Mouse (Mus musculus) heart, postnatal 0 days (tissue): ENCODE measurements around the gene Hoxb5. TPM values are rescaled to one million over a fixed set of nuclear protein-coding genes. Genes with fewer than 3 reads are reported as not detected.
A peak's percentile ranks its signal among the peaks of the same experiment; 100 is the strongest.

Experiments
- ATAC-seq: fragments of 200-750 bp; cut with Nextera tagmentation; 2 replicates; pipeline ENCODE4 v1.8.0; 2017; ENCODE audit warnings: low read depth, moderate number of reproducible peaks, moderate library complexity; ENCODE audit not compliant: insufficient read depth
- DNase-seq: peaks from one replicate; pipeline ENCODE4 v3.0.0-alpha.2; 2016; ENCODE audit warnings: low spot score
- H3K27ac ChIP-seq: fragments of 300-500 bp; sonication (generic); 2 replicates; pipeline ENCODE4 v1.5.1; 2014; ENCODE audit warnings: low read depth, mild to moderate bottlenecking
- H3K27me3 ChIP-seq: fragments of 300-500 bp; sonication (generic); 2 replicates; pipeline ENCODE4 v1.6.1; 2014; ENCODE audit warnings: low read length, mixed read lengths; ENCODE audit not compliant: control insufficient read depth, insufficient read depth
- H3K36me3 ChIP-seq: fragments of 300-500 bp; sonication (generic); replicated peaks from 2 replicates; pipeline ENCODE4 v1.6.1; 2014; ENCODE audit warnings: low read length, mixed read lengths; ENCODE audit not compliant: control insufficient read depth, insufficient read depth
- H3K4me1 ChIP-seq: fragments of 300-500 bp; sonication (generic); 2 replicates; pipeline ENCODE4 v1.6.1; 2014; ENCODE audit warnings: antibody characterized with exemption; ENCODE audit not compliant: control insufficient read depth, insufficient read depth
- H3K4me2 ChIP-seq: fragments of 300-500 bp; sonication (generic); 2 replicates; pipeline ENCODE4 v1.6.1; 2014; ENCODE audit warnings: low read depth, mild to moderate bottlenecking, low read length, moderate library complexity
- H3K4me3 ChIP-seq: fragments of 300-500 bp; sonication (generic); 2 replicates; pipeline ENCODE4 v1.5.1; 2014; ENCODE audit warnings: low read depth, low read length
- H3K9ac ChIP-seq: fragments of 300-500 bp; sonication (generic); replicated peaks from 2 replicates; pipeline ENCODE4 v1.6.1; 2014; ENCODE audit warnings: low read depth, low read length, mixed read lengths
- H3K9me3 ChIP-seq: fragments of 300-500 bp; sonication (generic); replicated peaks from 2 replicates; pipeline ENCODE4 v1.6.1; 2016; ENCODE audit warnings: low read length; ENCODE audit not compliant: control insufficient read depth
- CTCF ChIP-seq: IDR thresholded peaks from 2 replicates; pipeline ENCODE4 v1.5.1; 2016; ENCODE audit warnings: antibody characterized with exemption, control low read depth, low read depth
- EP300 ChIP-seq: IDR thresholded peaks from 2 replicates; pipeline ENCODE4 v1.6.1; 2016; ENCODE audit warnings: antibody characterized with exemption, low read depth
- WGBS: fragments of 180-500 bp; shearing (Covaris S2); extraction: QIAGEN DNeasy Blood & Tissue Kit; methylation state at CpG from one replicate; pipeline ENCODE4 v1.1.7; 2014; 5-methylcytosine and 5-hydroxymethylcytosine counted together
- microRNA counts: library from miRNA; unstranded; fragments of <30 nt; microRNA quantifications from one replicate; lab custom pipeline; 2015
- microRNA-seq: library from miRNA; unstranded; fragments of <30 nt; microRNA quantifications from one replicate; pipeline ENCODE4, GENCODE M21; 2016
- polyA plus RNA-seq: library from polyadenylated mRNA; unstranded; fragments of >200 nt; fragmentation: Nextera tagmentation; extraction: Ambion mirVana; gene quantifications from 2 replicates; pipeline ENCODE4 v1.2.1, GENCODE M21; 2015
- total RNA-seq: library from RNA; depleted of rRNA; stranded (reverse); fragments of >200 nt; gene quantifications from 2 replicates; pipeline ENCODE4 v1.2.3, GENCODE M21; 2014; ENCODE audit warnings: low replicate concordance; rRNA removed

The Hoxb5 gene
- total and polyA plus RNA-seq, 2 experiments from 2014 or later = 0.08 to 0.19 TPM

GRCm38 (mm10) chr11:96354376-96354775 lies 51.2 kb downstream of the Hoxb5 start:
- Histone ChIP-seq H3K36me3 (no peaks in the 10 kb centered on the region), H3K4me3 (peak overlapping the region; percentile 46), H3K4me1 (no peaks in the 10 kb centered on the region), H3K9me3 (no peaks in the 10 kb centered on the region), H3K9ac (no peak overlapping the region), H3K4me2 (peak overlapping the region; percentile 49), H3K27me3 (peaks cover 90% of the 10 kb centered on the region), H3K27ac (peak overlapping the region; percentile 5; the same call in 1 of the 2 replicates)
- no peak for TF ChIP-seq CTCF
- TF ChIP-seq EP300 = no peak
- WGBS = 2% methylated on average over 25 of the region's 25 CpGs
- no peak for DNase-seq
- no peak for ATAC-seq

GRCm38 (mm10) chr11:96354801-96355311 lies 51.7 kb downstream of the Hoxb5 start:
- ATAC-seq = no peak
- WGBS = 16% methylated on average over 9 of the region's 9 CpGs
- H3K27ac ChIP-seq = peak overlapping the region; percentile 5; the same call in 1 of the 2 replicates
- peak overlapping the region; percentile 46 for H3K4me3 ChIP-seq
- no peaks in the 10 kb centered on the region for H3K9me3 ChIP-seq
- peaks cover 90% of the 10 kb centered on the region for H3K27me3 ChIP-seq
- H3K9ac ChIP-seq = no peak overlapping the region
- no peaks in the 10 kb centered on the region for H3K36me3 ChIP-seq
- TF ChIP-seq EP300 (no peak), CTCF (no peak)
- H3K4me1 ChIP-seq = no peaks in the 10 kb centered on the region
- no peak for DNase-seq
- H3K4me2 ChIP-seq = peak overlapping the region; percentile 49

MicroRNAs encoded within 50 kb of the gene (microRNA counts, 519-probe panel; counts per million panel counts)
- microRNA mmu-miR-10a (lab: Ali Mortazavi, UCI) (3,314 counts per million, percentile 37 among the panel's probes with 10 or more counts), microRNA mmu-miR-196a (lab: Ali Mortazavi, UCI) (2,535 counts per million, percentile 28 among the panel's probes with 10 or more counts)

Small RNA genes lying within 50 kb of the gene (microRNA-seq; reads per million reads assigned to microRNA genes)
- gene Mir10a = 1,156 reads per million, percentile 80 among the genes with 10 or more reads in this experiment
- gene Mir196a-1 = not detected

Other genes starting within 250 kb of the Hoxb5 start
- 42.4 and 44.4 TPM in 2 replicates for gene Ube2z, start 237.9 kb upstream of the Hoxb5 start, total RNA-seq
- gene Ube2z, start 237.9 kb upstream of the Hoxb5 start, polyA plus RNA-seq = 19.3 and 20.0 TPM in 2 replicates
- 4,197 and 4,922 TPM in 2 replicates for gene Atp5g1, start 227.7 kb upstream of the Hoxb5 start, total RNA-seq
- gene Atp5g1, start 227.7 kb upstream of the Hoxb5 start, polyA plus RNA-seq = 4,840 and 4,941 TPM in 2 replicates
- not detected in 2 replicates for gene Calcoco2, start 191.4 kb upstream of the Hoxb5 start, total RNA-seq
- gene Calcoco2, start 191.4 kb upstream of the Hoxb5 start, polyA plus RNA-seq = not detected in 2 replicates
- gene Ttll6, start 169.6 kb upstream of the Hoxb5 start, total RNA-seq = not detected in 2 replicates
- gene Ttll6, start 169.6 kb upstream of the Hoxb5 start, polyA plus RNA-seq = not detected in 2 replicates
- not detected in 2 replicates for gene Hoxb13, start 109.0 kb upstream of the Hoxb5 start, total RNA-seq
- not detected in 2 replicates for gene Hoxb13, start 109.0 kb upstream of the Hoxb5 start, polyA plus RNA-seq
- not detected in 2 replicates for gene Hoxb9, start 31.9 kb upstream of the Hoxb5 start, total RNA-seq
- gene Hoxb9, start 31.9 kb upstream of the Hoxb5 start, polyA plus RNA-seq = not detected in 2 replicates
- not detected in 2 replicates for gene Hoxb8, start 21.4 kb upstream of the Hoxb5 start, total RNA-seq
- gene Hoxb8, start 21.4 kb upstream of the Hoxb5 start, polyA plus RNA-seq = not detected in 2 replicates
- not detected in 2 replicates for gene Hoxb7, start 16.7 kb upstream of the Hoxb5 start, total RNA-seq
- 0.20 TPM in 1 of 2 replicates, not detected in the other for gene Hoxb7, start 16.7 kb upstream of the Hoxb5 start, polyA plus RNA-seq
- not detected in 2 replicates for gene Hoxb6, start 10.9 kb upstream of the Hoxb5 start, total RNA-seq
- not detected in 2 replicates for gene Hoxb6, start 10.9 kb upstream of the Hoxb5 start, polyA plus RNA-seq
- gene Hoxb4, start 14.9 kb downstream of the Hoxb5 start, total RNA-seq = 0.39 and 2.3 TPM in 2 replicates
- gene Hoxb4, start 14.9 kb downstream of the Hoxb5 start, polyA plus RNA-seq = 0.19 and 0.25 TPM in 2 replicates
- gene Hoxb3, start 20.0 kb downstream of the Hoxb5 start, total RNA-seq = 0.08 and 0.66 TPM in 2 replicates
- gene Hoxb3, start 20.0 kb downstream of the Hoxb5 start, polyA plus RNA-seq = 0.15 and 0.32 TPM in 2 replicates
- gene Hoxb2, start 47.2 kb downstream of the Hoxb5 start, total RNA-seq = 1.9 and 3.2 TPM in 2 replicates
- 0.97 and 1.8 TPM in 2 replicates for gene Hoxb2, start 47.2 kb downstream of the Hoxb5 start, polyA plus RNA-seq
- not detected in 2 replicates for gene Hoxb1, start 62.4 kb downstream of the Hoxb5 start, total RNA-seq
- not detected in 2 replicates for gene Hoxb1, start 62.4 kb downstream of the Hoxb5 start, polyA plus RNA-seq
- gene Skap1, start 161.3 kb downstream of the Hoxb5 start, total RNA-seq = 4.4 TPM in 1 of 2 replicates, not detected in the other
- 0.11 TPM in 1 of 2 replicates, not detected in the other for gene Skap1, start 161.3 kb downstream of the Hoxb5 start, polyA plus RNA-seq